Mouse (Mus musculus) layer of hippocampus, adult 9-11 months (tissue): ENCODE measurements around the gene Tmem129.

Experiments used
- DNase-seq: peaks from one replicate; pipeline ENCODE4 v3.0.0; 2022

Tmem129 gene

GRCm38 (mm10) chr5:33684932-33685331 lies 26.7 kb upstream of the Tmem129 start:
- no peak for DNase-seq

- DNase-seq: peak; percentile 42
Measured at GRCm38 (mm10) chr5:33683897-33684652, 25.9 kb upstream of the Tmem129 start.

GRCm38 (mm10) chr5:33682963-33683362 lies 24.7 kb upstream of the Tmem129 start:
- DNase-seq: no peak

- no peak for DNase-seq
Measured at GRCm38 (mm10) chr5:33681611-33682388, 23.6 kb upstream of the Tmem129 start.

- DNase-seq: no peak
Measured at GRCm38 (mm10) chr5:33681044-33681443, 22.8 kb upstream of the Tmem129 start.

GRCm38 (mm10) chr5:33678244-33678643 lies 20.0 kb upstream of the Tmem129 start:
- DNase-seq: no peak

GRCm38 (mm10) chr5:33675964-33676363 lies 17.7 kb upstream of the Tmem129 start:
- DNase-seq: no peak

- DNase-seq: peak; percentile 88
Measured at GRCm38 (mm10) chr5:33674439-33674838, 16.2 kb upstream of the Tmem129 start.

GRCm38 (mm10) chr5:33671659-33672058 lies 13.4 kb upstream of the Tmem129 start:
- no peak for DNase-seq

GRCm38 (mm10) chr5:33668223-33668622 lies 10.0 kb upstream of the Tmem129 start:
- DNase-seq: no peak

GRCm38 (mm10) chr5:33658664-33659050 lies 441 bp upstream of the Tmem129 start:
- no peak for DNase-seq

GRCm38 (mm10) chr5:33657251-33657786 lies 897 bp downstream of the Tmem129 start:
- DNase-seq: no peak

GRCm38 (mm10) chr5:33656739-33657138 lies 1.5 kb downstream of the Tmem129 start:
- no peak for DNase-seq

- no peak for DNase-seq
Measured at GRCm38 (mm10) chr5:33655251-33655840, 2.9 kb downstream of the Tmem129 start.

- no peak for DNase-seq
Measured at GRCm38 (mm10) chr5:33654424-33654823, 3.8 kb downstream of the Tmem129 start.

GRCm38 (mm10) chr5:33652783-33653173 lies 5.4 kb downstream of the Tmem129 start:
- DNase-seq: no peak

GRCm38 (mm10) chr5:33651921-33652782 lies 6.1 kb downstream of the Tmem129 start, which contains the start of gene Slbp:
TSS of gene Slbp (minus strand) at chr5:33652574.
- DNase-seq: peak; percentile 97

GRCm38 (mm10) chr5:33651541-33651920 lies 6.7 kb downstream of the Tmem129 start:
- DNase-seq: no peak

GRCm38 (mm10) chr5:33651017-33651416 lies 7.2 kb downstream of the Tmem129 start:
- no peak for DNase-seq

GRCm38 (mm10) chr5:33640652-33641051 lies 17.6 kb downstream of the Tmem129 start:
- DNase-seq: no peak

- DNase-seq: no peak
Measured at GRCm38 (mm10) chr5:33638826-33639225, 19.4 kb downstream of the Tmem129 start.

GRCm38 (mm10) chr5:33637606-33638350 lies 20.4 kb downstream of the Tmem129 start:
- no peak for DNase-seq
